Mouse (Mus musculus) liver, postnatal 0 days (tissue): ENCODE data around the gene C530008M17Rik. TPM values are rescaled to one million over a fixed set of nuclear protein-coding genes. Genes with fewer than 3 reads are reported as not detected.
A peak's percentile ranks its signal among the peaks of the same experiment; 100 is the strongest.

Experiments used
- ATAC-seq: fragments of 200-750 bp; cut with Nextera tagmentation; 2 replicates; pipeline ENCODE4 v1.8.0; 2017; ENCODE audit warnings: mild to moderate bottlenecking, moderate library complexity
- DNase-seq: peaks from one replicate; pipeline ENCODE4 v3.0.0-alpha.2; 2016
- H3K27ac ChIP-seq: fragments of 300-500 bp; sonication (generic); 2 replicates; pipeline ENCODE4 v1.5.1; 2014; ENCODE audit warnings: antibody characterized with exemption, moderate library complexity, mild to moderate bottlenecking, low read depth
- H3K27me3 ChIP-seq: fragments of 300-500 bp; sonication (generic); 2 replicates; pipeline ENCODE4 v1.6.1; 2014; ENCODE audit warnings: low read length, control low read depth, mixed read lengths; ENCODE audit not compliant: insufficient read depth
- H3K36me3 ChIP-seq: fragments of 300-500 bp; sonication (generic); replicated peaks from 2 replicates; pipeline ENCODE4 v1.6.1; 2014; ENCODE audit warnings: mild to moderate bottlenecking, control low read depth, low read length, moderate library complexity, mixed read lengths; ENCODE audit not compliant: insufficient read depth
- H3K4me1 ChIP-seq: fragments of 300-500 bp; sonication (generic); 2 replicates; pipeline ENCODE4 v1.6.1; 2014; ENCODE audit warnings: antibody characterized with exemption, mild to moderate bottlenecking, control low read depth; ENCODE audit not compliant: insufficient read depth
- H3K4me2 ChIP-seq: fragments of 300-500 bp; sonication (generic); 2 replicates; pipeline ENCODE4 v1.6.1; 2014; ENCODE audit warnings: low read depth, mild to moderate bottlenecking, low read length, moderate library complexity, mixed read lengths
- H3K4me3 ChIP-seq: fragments of 300-500 bp; sonication (generic); 2 replicates; pipeline ENCODE4 v1.5.1; 2014; ENCODE audit warnings: low read depth, low read length
- H3K9ac ChIP-seq: fragments of 300-500 bp; sonication (generic); replicated peaks from 2 replicates; pipeline ENCODE4 v1.6.1; 2014; ENCODE audit warnings: mild to moderate bottlenecking, moderate library complexity
- H3K9me3 ChIP-seq: fragments of 300-500 bp; sonication (generic); 2 replicates; pipeline ENCODE4 v1.6.1; 2016; ENCODE audit warnings: mild to moderate bottlenecking, control low read depth, low read length, mixed read lengths
- CTCF ChIP-seq: sonication (generic); IDR thresholded peaks from 2 replicates; pipeline ENCODE4 v1.5.1; 2016; ENCODE audit warnings: antibody characterized with exemption, low read depth
- EP300 ChIP-seq: IDR thresholded peaks from 2 replicates; pipeline ENCODE4 v1.6.1; 2016; ENCODE audit warnings: antibody characterized with exemption, low read depth, mild to moderate bottlenecking
- WGBS: fragments of 180-500 bp; shearing (Covaris S2); extraction: QIAGEN DNeasy Blood & Tissue Kit; methylation state at CpG from one replicate; pipeline ENCODE4 v1.1.7; 2014; ENCODE audit not compliant: insufficient replicate concordance; 5-methylcytosine and 5-hydroxymethylcytosine counted together
- polyA plus RNA-seq: library from polyadenylated mRNA; unstranded; fragments of >200 nt; fragmentation: Nextera tagmentation; extraction: Ambion mirVana; gene quantifications from 2 replicates; pipeline ENCODE4 v1.2.1, GENCODE M21; 2015

C530008M17Rik gene
- polyA plus RNA-seq, 1 experiment from 2014 or later = 3.9 TPM

DNA sequence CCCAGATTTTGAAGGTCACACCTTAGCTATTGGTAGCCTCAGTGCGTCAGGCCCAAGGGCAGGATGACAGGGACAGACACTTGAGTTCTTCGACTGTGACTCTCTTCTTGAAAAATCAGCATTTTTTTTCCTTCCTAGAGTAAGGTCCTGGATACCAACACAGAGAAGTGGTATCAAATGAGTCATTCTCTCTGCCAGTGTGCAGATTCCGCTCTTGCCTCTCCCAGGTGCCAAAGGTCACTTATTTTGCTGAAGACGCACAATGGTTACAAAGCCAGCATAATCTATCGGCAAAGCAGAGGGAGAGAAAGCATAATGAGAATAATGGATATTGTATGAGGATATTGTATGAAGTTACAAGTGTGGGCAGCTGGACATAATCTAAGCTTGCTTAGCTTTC lies 160.4 kb downstream of the C530008M17Rik start:
- Histone ChIP-seq H3K4me2 (no peak overlapping the region), H3K27me3 (no peaks in the 10 kb centered on the region), H3K9me3 (no peaks in the 10 kb centered on the region), H3K4me3 (no peak overlapping the region), H3K4me1 (no peaks in the 10 kb centered on the region), H3K27ac (no peak overlapping the region), H3K36me3 (no peaks in the 10 kb centered on the region), H3K9ac (no peak overlapping the region)
- no peak for TF ChIP-seq EP300
- no peak for TF ChIP-seq CTCF
- ATAC-seq = no peak
- DNase-seq = no peak
- WGBS = 79% methylated on average over 5 of the region's 5 CpGs

- Histone ChIP-seq H3K36me3 (no peaks in the 10 kb centered on the region), H3K4me2 (no peak overlapping the region), H3K4me1 (no peaks in the 10 kb centered on the region), H3K9me3 (no peaks in the 10 kb centered on the region), H3K27ac (no peak overlapping the region), H3K27me3 (no peaks in the 10 kb centered on the region), H3K4me3 (no peak overlapping the region), H3K9ac (no peak overlapping the region)
- WGBS = 83% methylated on average over 15 of the region's 15 CpGs
- DNase-seq = no peak
- no peak for ATAC-seq
- TF ChIP-seq CTCF (no peak), EP300 (no peak)
These were observed 161.4 kb downstream of the C530008M17Rik start for GRCm38 (mm10) chr5:76817678-76818077.

- WGBS = 89% methylated on average over 6 of the region's 6 CpGs
- Histone ChIP-seq H3K9ac (no peak overlapping the region), H3K9me3 (no peaks in the 10 kb centered on the region), H3K27me3 (no peaks in the 10 kb centered on the region), H3K27ac (no peak overlapping the region), H3K4me3 (no peak overlapping the region), H3K4me1 (no peaks in the 10 kb centered on the region), H3K4me2 (no peak overlapping the region), H3K36me3 (no peaks in the 10 kb centered on the region)
- DNase-seq (peak; percentile 21), ATAC-seq (no peak)
- TF ChIP-seq CTCF (no peak), EP300 (no peak)
These were observed 162.5 kb downstream of the C530008M17Rik start for GRCm38 (mm10) chr5:76818807-76819206.

DNA sequence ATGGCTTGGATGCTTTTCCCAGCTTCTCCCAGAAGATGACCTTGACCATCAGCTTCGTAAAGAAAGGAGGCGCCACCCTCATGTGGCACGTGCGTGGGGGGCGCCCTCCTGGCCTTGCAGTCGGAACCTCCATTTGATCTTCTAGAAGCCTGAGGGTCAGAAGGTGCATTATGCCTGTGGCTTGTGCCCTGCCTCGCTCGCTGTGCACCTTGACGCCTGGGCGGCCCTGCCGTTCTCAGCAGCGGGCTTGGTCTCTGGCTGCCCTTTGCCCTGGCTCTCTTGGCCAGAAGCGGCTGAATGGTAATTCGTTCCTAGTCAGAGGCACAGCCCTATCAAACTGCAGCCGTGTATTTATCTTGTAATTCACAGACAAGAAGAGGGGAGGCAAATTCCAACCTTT lies 165.8 kb downstream of the C530008M17Rik start:
- WGBS = 74% methylated on average over 15 of the region's 15 CpGs
- Histone ChIP-seq H3K9me3 (no peaks in the 10 kb centered on the region), H3K4me3 (no peak overlapping the region), H3K27ac (no peak overlapping the region), H3K9ac (no peak overlapping the region), H3K36me3 (no peaks in the 10 kb centered on the region), H3K27me3 (no peaks in the 10 kb centered on the region), H3K4me2 (no peak overlapping the region), H3K4me1 (no peaks in the 10 kb centered on the region)
- ATAC-seq (no peak), DNase-seq (no peak)
- TF ChIP-seq CTCF (no peak), EP300 (no peak)

GRCm38 (mm10) chr5:76828527-76829240 lies 172.4 kb downstream of the C530008M17Rik start:
- no peak overlapping the region for H3K4me3 ChIP-seq
- H3K4me2 ChIP-seq = no peak overlapping the region
- H3K27ac ChIP-seq = no peak overlapping the region
- H3K36me3 ChIP-seq = no peaks in the 10 kb centered on the region
- no peaks in the 10 kb centered on the region for H3K9me3 ChIP-seq
- no peaks in the 10 kb centered on the region for H3K4me1 ChIP-seq
- TF ChIP-seq EP300 (no peak), CTCF (no peak)
- ATAC-seq (no peak), DNase-seq (no peak)
- no peaks in the 10 kb centered on the region for H3K27me3 ChIP-seq
- 83% methylated on average over 7 of the region's 7 CpGs for WGBS
- H3K9ac ChIP-seq = no peak overlapping the region

DNA sequence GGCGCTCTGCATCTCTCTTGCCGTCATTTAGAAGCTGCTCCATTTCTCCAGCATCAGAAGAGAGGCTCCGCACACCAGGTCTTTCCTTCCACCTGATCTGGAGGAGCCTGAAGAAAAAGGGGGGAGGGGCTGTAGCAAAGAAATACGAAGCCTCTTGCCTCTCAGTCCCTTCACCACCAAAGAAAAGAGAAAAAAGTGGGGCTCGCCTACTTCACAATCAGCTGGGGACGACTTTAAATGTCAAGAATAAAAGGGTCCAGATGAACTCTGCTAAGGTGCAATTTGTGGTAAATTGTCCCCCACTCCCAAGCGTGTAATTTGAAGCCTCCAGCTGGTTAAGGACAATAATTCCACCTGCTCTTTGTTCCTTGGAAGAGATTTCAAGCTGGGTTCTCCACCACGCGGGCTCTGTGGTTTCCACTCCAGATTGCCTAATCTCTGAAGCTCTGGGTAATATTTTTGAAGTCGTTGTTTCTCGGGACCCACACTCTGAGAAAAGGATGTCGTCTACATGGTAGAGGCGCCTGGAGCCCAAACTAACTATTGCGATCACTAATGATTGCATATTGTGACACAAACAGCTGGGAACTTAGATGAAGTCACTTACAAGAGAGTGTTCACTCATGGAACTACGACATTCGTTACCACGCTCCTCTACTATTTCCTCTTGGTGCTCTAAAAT lies 176.4 kb downstream of the C530008M17Rik start:
- Histone ChIP-seq H3K4me1 (no peaks in the 10 kb centered on the region), H3K9me3 (no peaks in the 10 kb centered on the region), H3K36me3 (no peaks in the 10 kb centered on the region), H3K4me2 (no peak overlapping the region), H3K9ac (no peak overlapping the region), H3K27ac (no peak overlapping the region), H3K27me3 (no peaks in the 10 kb centered on the region), H3K4me3 (no peak overlapping the region)
- ATAC-seq (no peak), DNase-seq (no peak)
- WGBS = 75% methylated on average over 17 of the region's 17 CpGs
- TF ChIP-seq CTCF = no peak
